Mouse (Mus musculus) right cerebral cortex, adult 2 months (tissue): Measurements from ENCODE around the gene Tmem176b.

Experiments used
- DNase-seq, 2 experiments: peaks; one replicate each; pipeline ENCODE4 v3.0.0; 2021 to 2022; ENCODE audit warnings: low spot score in 2 of 2

Tmem176b gene

GRCm38 (mm10) chr6:48787867-48788266 lies 53.4 kb downstream of the Tmem176b start:
- DNase-seq: no peak

- DNase-seq: no peak
Observed at GRCm38 (mm10) chr6:48785601-48786000, 55.7 kb downstream of the Tmem176b start.

- DNase-seq: no peak
Observed at GRCm38 (mm10) chr6:48785189-48785588, 56.1 kb downstream of the Tmem176b start.

GRCm38 (mm10) chr6:48784406-48784805 lies 56.9 kb downstream of the Tmem176b start:
- DNase-seq: no peak
